Mouse (Mus musculus): ENCODE data around the gene 2310022A10Rik. TPM values are rescaled to one million over a fixed set of nuclear protein-coding genes. Genes with fewer than 3 reads are reported as not detected.

The 2310022A10Rik gene
- total and polyA plus RNA-seq, 3 experiments: 5.2 to 61.2 (median 26.0) TPM

GRCm38 (mm10) chr7:27560291-27560887 lies 7.4 kb downstream of the 2310022A10Rik start:
- H3K9me3 ChIP-seq (replicated peaks): no peaks in the 10 kb centered on the region
- ATAC-seq (ENCODE audit: extremely low read depth, insufficient number of reproducible peaks, low FRiP score, poor library complexity, severe bottlenecking): no peak; the same call in 1 of the 2 replicates
- peaks cover 82% of the 10 kb centered on the region for H3K36me3 ChIP-seq (replicated peaks)
- H3K4me1 ChIP-seq (ENCODE audit: insufficient read depth, low read depth, low read length): peaks cover 36% of the 10 kb centered on the region
- TF ChIP-seq GATA2 (IDR thresholded peaks at IDR 0.05; ENCODE audit: borderline replicate concordance, low read depth, low read length) (no peak), CTCF (IDR thresholded peaks at IDR 0.05; ENCODE audit: low read depth, low read length) (no peak), POLR2AphosphoS5 (IDR thresholded peaks at IDR 0.05; ENCODE audit: insufficient replicate concordance, low read depth, low read length) (no peak), GATA1 (IDR thresholded peaks at IDR 0.05; ENCODE audit: borderline replicate concordance, low read length) (no peak), TAL1 (conservative IDR thresholded peaks at IDR 0.05; ENCODE audit: low read depth, low read length) (no peak)
- no peak for DNase-seq (ENCODE audit: low spot score)
- H3K4me3 ChIP-seq (ENCODE audit: low read depth, low read length): peak overlapping the region; percentile 53; the same call in 1 of the 2 replicates
- H3K27me3 ChIP-seq (ENCODE audit: insufficient read depth, low read length): no peaks in the 10 kb centered on the region

DNA sequence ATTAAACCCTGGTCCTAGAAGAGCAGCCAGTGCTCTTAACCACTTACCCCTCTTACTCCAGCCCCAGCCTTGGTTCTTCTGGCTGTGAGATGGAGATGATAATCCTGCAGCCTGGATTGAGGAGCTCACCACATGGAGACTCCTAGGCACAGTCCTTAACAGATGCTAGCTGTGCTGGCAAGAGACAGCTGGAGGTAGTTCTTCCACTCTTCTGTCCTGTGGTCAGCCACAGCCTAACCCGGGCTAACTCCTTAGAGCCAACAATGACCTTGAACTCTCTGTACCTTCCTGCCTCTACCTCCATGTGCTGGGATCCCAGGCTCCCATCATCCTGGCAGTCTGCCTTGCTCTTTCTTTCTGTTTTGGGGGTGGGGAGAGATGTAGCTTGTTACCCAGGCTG lies 7.9 kb downstream of the 2310022A10Rik start:
- ATAC-seq (ENCODE audit: extremely low read depth, insufficient number of reproducible peaks, low FRiP score, poor library complexity, severe bottlenecking) (no peak), DNase-seq (ENCODE audit: low spot score) (no peak)
- Histone ChIP-seq H3K4me1 (ENCODE audit: insufficient read depth, low read depth, low read length) (peaks cover 31% of the 10 kb centered on the region), H3K9me3 (replicated peaks) (no peaks in the 10 kb centered on the region), H3K4me3 (ENCODE audit: low read depth, low read length) (no peak overlapping the region), H3K36me3 (replicated peaks) (peaks cover 80% of the 10 kb centered on the region), H3K27me3 (ENCODE audit: insufficient read depth, low read length) (no peaks in the 10 kb centered on the region)
- TF ChIP-seq GATA2 (IDR thresholded peaks at IDR 0.05; ENCODE audit: borderline replicate concordance, low read depth, low read length) (no peak), GATA1 (IDR thresholded peaks at IDR 0.05; ENCODE audit: borderline replicate concordance, low read length) (no peak), TAL1 (conservative IDR thresholded peaks at IDR 0.05; ENCODE audit: low read depth, low read length) (no peak), POLR2AphosphoS5 (IDR thresholded peaks at IDR 0.05; ENCODE audit: insufficient replicate concordance, low read depth, low read length) (no peak), CTCF (IDR thresholded peaks at IDR 0.05; ENCODE audit: low read depth, low read length) (no peak)

GRCm38 (mm10) chr7:27569580-27570224 lies 16.7 kb downstream of the 2310022A10Rik start:
- Histone ChIP-seq H3K27me3 (ENCODE audit: insufficient read depth, low read length) (no peaks in the 10 kb centered on the region), H3K4me1 (ENCODE audit: insufficient read depth, low read depth, low read length) (peaks cover 12% of the 10 kb centered on the region), H3K9me3 (replicated peaks) (no peaks in the 10 kb centered on the region), H3K36me3 (replicated peaks) (peaks cover 84% of the 10 kb centered on the region), H3K4me3 (ENCODE audit: low read depth, low read length) (no peak overlapping the region)
- DNase-seq (ENCODE audit: low spot score) (no peak), ATAC-seq (ENCODE audit: extremely low read depth, insufficient number of reproducible peaks, low FRiP score, poor library complexity, severe bottlenecking) (no peak)
- TF ChIP-seq CTCF (IDR thresholded peaks at IDR 0.05; ENCODE audit: low read depth, low read length) (no peak), POLR2AphosphoS5 (IDR thresholded peaks at IDR 0.05; ENCODE audit: insufficient replicate concordance, low read depth, low read length) (no peak), GATA2 (IDR thresholded peaks at IDR 0.05; ENCODE audit: borderline replicate concordance, low read depth, low read length) (no peak), GATA1 (IDR thresholded peaks at IDR 0.05; ENCODE audit: borderline replicate concordance, low read length) (no peak), TAL1 (conservative IDR thresholded peaks at IDR 0.05; ENCODE audit: low read depth, low read length) (no peak)

DNA sequence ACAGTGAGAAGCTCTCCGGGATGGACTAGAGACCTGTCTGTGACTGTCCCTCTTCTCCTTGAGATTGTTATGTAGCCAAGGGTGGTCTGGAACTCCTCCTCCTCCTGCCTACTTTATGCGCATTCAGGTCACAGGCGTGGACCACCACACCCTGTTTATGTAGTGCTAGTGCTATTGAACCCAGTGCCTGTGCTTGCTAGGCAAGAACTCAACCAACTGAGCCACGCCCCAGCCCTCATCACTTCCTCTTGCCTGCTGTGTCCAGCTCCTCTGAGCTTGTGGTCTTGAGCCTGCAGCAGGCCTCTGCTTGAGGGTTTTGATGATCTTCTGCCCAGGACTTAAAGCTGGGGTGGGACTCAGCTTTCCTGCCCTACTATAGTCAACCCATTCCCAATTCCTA lies 19.1 kb downstream of the 2310022A10Rik start:
- Histone ChIP-seq H3K4me1 (ENCODE audit: insufficient read depth, low read depth, low read length) (peaks cover 12% of the 10 kb centered on the region), H3K36me3 (replicated peaks) (peaks cover 91% of the 10 kb centered on the region), H3K27me3 (ENCODE audit: insufficient read depth, low read length) (no peaks in the 10 kb centered on the region), H3K4me3 (ENCODE audit: low read depth, low read length) (no peak overlapping the region), H3K9me3 (replicated peaks) (no peaks in the 10 kb centered on the region)
- ATAC-seq (ENCODE audit: extremely low read depth, insufficient number of reproducible peaks, low FRiP score, poor library complexity, severe bottlenecking) (no peak), DNase-seq (ENCODE audit: low spot score) (no peak)
- TF ChIP-seq POLR2AphosphoS5 (IDR thresholded peaks at IDR 0.05; ENCODE audit: insufficient replicate concordance, low read depth, low read length): no peak
- no peak for TF ChIP-seq TAL1 (conservative IDR thresholded peaks at IDR 0.05; ENCODE audit: low read depth, low read length)
- TF ChIP-seq GATA1 (IDR thresholded peaks at IDR 0.05; ENCODE audit: borderline replicate concordance, low read length): no peak
- no peak for TF ChIP-seq CTCF (IDR thresholded peaks at IDR 0.05; ENCODE audit: low read depth, low read length)
- TF ChIP-seq GATA2 (IDR thresholded peaks at IDR 0.05; ENCODE audit: borderline replicate concordance, low read depth, low read length): no peak

DNA sequence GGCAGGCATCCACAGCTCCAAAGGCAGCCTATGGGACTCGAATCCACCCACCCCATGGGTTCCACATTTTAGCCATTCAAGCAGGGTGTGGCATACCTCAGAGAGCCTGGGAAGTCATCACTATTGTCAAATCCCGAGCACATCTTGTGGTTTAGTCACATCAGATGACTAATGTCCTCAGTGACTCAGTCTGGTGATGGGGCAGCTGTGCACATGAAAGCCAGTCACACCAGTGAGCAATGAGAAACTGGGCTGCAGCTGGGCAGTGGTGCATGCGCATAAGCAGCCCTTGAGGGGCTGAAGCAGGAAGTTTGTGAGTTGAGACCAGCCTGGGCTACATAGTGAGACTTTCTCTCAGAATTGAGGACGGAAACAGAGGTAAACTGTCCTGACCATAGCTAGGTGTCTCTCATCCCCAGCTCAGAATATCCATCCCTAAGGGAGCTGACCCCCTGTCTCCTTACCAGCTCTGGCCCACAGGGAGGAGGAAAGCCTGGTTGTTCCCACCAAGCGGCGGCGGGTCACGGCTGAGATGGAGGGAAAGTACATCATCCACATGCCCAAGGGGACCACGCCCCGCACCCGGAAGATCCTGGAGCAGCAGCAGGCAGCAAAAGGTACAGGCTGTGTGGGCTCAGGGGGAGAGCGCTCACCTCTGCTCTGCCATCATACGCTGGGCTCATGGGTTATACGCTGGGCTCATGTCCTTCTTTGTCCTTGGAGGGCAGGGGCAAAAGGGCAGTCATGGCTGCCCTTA lies 21.3 kb downstream of the 2310022A10Rik start:
- peak; percentile 34; the same call in 1 of the 2 replicates for ATAC-seq (ENCODE audit: extremely low read depth, insufficient number of reproducible peaks, low FRiP score, poor library complexity, severe bottlenecking)
- no peak overlapping the region for H3K4me3 ChIP-seq (ENCODE audit: low read depth, low read length)
- TF ChIP-seq POLR2AphosphoS5 (IDR thresholded peaks at IDR 0.05; ENCODE audit: insufficient replicate concordance, low read depth, low read length) (no peak), GATA2 (IDR thresholded peaks at IDR 0.05; ENCODE audit: borderline replicate concordance, low read depth, low read length) (no peak), CTCF (IDR thresholded peaks at IDR 0.05; ENCODE audit: low read depth, low read length) (no peak), TAL1 (conservative IDR thresholded peaks at IDR 0.05; ENCODE audit: low read depth, low read length) (no peak), GATA1 (IDR thresholded peaks at IDR 0.05; ENCODE audit: borderline replicate concordance, low read length) (no peak)
- peaks cover 12% of the 10 kb centered on the region for H3K4me1 ChIP-seq (ENCODE audit: insufficient read depth, low read depth, low read length)
- DNase-seq (ENCODE audit: low spot score): no peak
- no peaks in the 10 kb centered on the region for H3K27me3 ChIP-seq (ENCODE audit: insufficient read depth, low read length)
- H3K9me3 ChIP-seq (replicated peaks): no peaks in the 10 kb centered on the region
- peaks cover 91% of the 10 kb centered on the region for H3K36me3 ChIP-seq (replicated peaks)

GRCm38 (mm10) chr7:27576914-27577313 lies 23.9 kb downstream of the 2310022A10Rik start:
- Histone ChIP-seq H3K27me3 (ENCODE audit: insufficient read depth, low read length) (no peaks in the 10 kb centered on the region), H3K9me3 (replicated peaks) (no peaks in the 10 kb centered on the region), H3K4me1 (ENCODE audit: insufficient read depth, low read depth, low read length) (peaks cover 6% of the 10 kb centered on the region), H3K36me3 (replicated peaks) (peaks cover 93% of the 10 kb centered on the region), H3K4me3 (ENCODE audit: low read depth, low read length) (no peak overlapping the region)
- DNase-seq (ENCODE audit: low spot score) (peak; percentile 55), ATAC-seq (ENCODE audit: extremely low read depth, insufficient number of reproducible peaks, low FRiP score, poor library complexity, severe bottlenecking) (no peak)
- TF ChIP-seq CTCF (IDR thresholded peaks at IDR 0.05; ENCODE audit: low read depth, low read length) (peak; percentile 52; the same call in 1 of the 2 replicates), TAL1 (conservative IDR thresholded peaks at IDR 0.05; ENCODE audit: low read depth, low read length) (no peak), GATA1 (IDR thresholded peaks at IDR 0.05; ENCODE audit: borderline replicate concordance, low read length) (no peak)
